Mouse (Mus musculus) lung, postnatal 0 days (tissue): ENCODE results near the gene Rtn4rl1.

Experiments
- CTCF ChIP-seq: IDR thresholded peaks from 2 replicates; pipeline ENCODE4 v1.5.1; 2016; ENCODE audit warnings: antibody characterized with exemption, mild to moderate bottlenecking
- EP300 ChIP-seq: IDR thresholded peaks from 2 replicates; pipeline ENCODE4 v1.6.1; 2016; ENCODE audit warnings: antibody characterized with exemption, mild to moderate bottlenecking, control low read depth

DNA sequence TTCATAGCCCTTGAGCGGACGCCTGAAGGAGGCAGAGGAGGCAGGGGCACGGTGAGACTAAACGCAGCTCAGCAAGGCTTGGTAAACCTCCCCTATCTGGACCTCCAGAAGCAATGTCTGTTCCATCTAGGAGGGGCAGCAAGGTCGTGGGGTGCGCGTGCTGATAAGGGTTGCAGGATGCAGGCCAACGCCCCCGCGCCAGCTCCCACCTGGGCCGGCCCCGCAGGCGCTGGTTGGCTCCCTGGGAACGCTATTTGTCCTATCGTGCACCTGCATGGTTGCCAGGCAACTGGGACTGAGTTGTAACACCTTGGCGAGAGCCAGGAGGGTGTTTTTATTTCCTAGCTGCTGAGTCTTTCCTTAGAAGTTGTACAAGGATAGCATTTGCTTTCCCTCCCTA, 41.2 kb downstream of the Rtn4rl1 start:
- TF ChIP-seq CTCF: no peak
- no peak for TF ChIP-seq EP300
